Mouse (Mus musculus) ES-E14 (cell line): ENCODE measurements around the gene Shld2. TPM values are rescaled to one million over a fixed set of nuclear protein-coding genes. Genes with fewer than 3 reads are reported as not detected.

Experiments used
- DNase-seq: peaks from one replicate; pipeline ENCODE4 v3.0.0-alpha.2; 2013; ENCODE audit warnings: low read depth, low spot score
- H3K27ac ChIP-seq: 2 replicates; pipeline ENCODE4 v1.5.1; 2012; ENCODE audit warnings: low read depth, mild to moderate bottlenecking, low read length, moderate library complexity, mixed read lengths; ENCODE audit not compliant: poor library complexity, insufficient read depth, severe bottlenecking
- H3K36me3 ChIP-seq: 2 replicates; pipeline ENCODE4 v1.6.1; 2012; ENCODE audit warnings: mild to moderate bottlenecking, low read length, moderate library complexity, mixed read lengths; ENCODE audit not compliant: control insufficient read depth, poor library complexity, insufficient read depth, severe bottlenecking
- H3K4me1 ChIP-seq, 2 experiments: fragments of 150-350 bp in 1 of 2; sonication (generic) in 1 of 2; 2 replicates each; pipeline ENCODE4 v1.6.1; 2012; ENCODE audit warnings: low read length in 2 of 2, mild to moderate bottlenecking in 1 of 2, mixed read lengths in 1 of 2; ENCODE audit not compliant: control insufficient read depth in 2 of 2, insufficient read depth in 2 of 2, poor library complexity in 1 of 2
- H3K4me3 ChIP-seq, 2 experiments: fragments of 150-350 bp in 1 of 2; sonication (generic) in 1 of 2; 2 replicates each; pipeline ENCODE4 v1.5.1; 2012; ENCODE audit warnings: low read length in 2 of 2, low read depth in 1 of 2, mild to moderate bottlenecking in 1 of 2, mixed read lengths in 1 of 2; ENCODE audit not compliant: insufficient read depth in 1 of 2, poor library complexity in 1 of 2, severe bottlenecking in 1 of 2
- H3K9ac ChIP-seq: 2 replicates; pipeline ENCODE4 v1.6.1; 2012; ENCODE audit warnings: low read depth, mild to moderate bottlenecking, low read length, mixed read lengths; ENCODE audit not compliant: poor library complexity, insufficient read depth, severe bottlenecking
- H3K9me3 ChIP-seq: fragments of 150-350 bp; sonication (generic); 2 replicates; pipeline ENCODE4 v1.6.1; 2012; ENCODE audit warnings: low read depth, mild to moderate bottlenecking, low read length; ENCODE audit not compliant: control insufficient read depth, insufficient read depth
- CHD2 ChIP-seq: IDR thresholded peaks from 2 replicates; pipeline ENCODE4 v1.6.1; 2014; ENCODE audit warnings: mild to moderate bottlenecking, low read depth, low read length, inconsistent platforms
- HCFC1 ChIP-seq: IDR thresholded peaks from 2 replicates; pipeline ENCODE4 v1.6.1; 2012; ENCODE audit warnings: low read length, inconsistent platforms, borderline replicate concordance; ENCODE audit not compliant: insufficient read depth
- MAFK ChIP-seq: IDR thresholded peaks from 2 replicates; pipeline ENCODE4 v1.6.1; 2014; ENCODE audit warnings: mild to moderate bottlenecking, low read depth, low read length, inconsistent platforms; ENCODE audit not compliant: insufficient read depth
- ZC3H11A ChIP-seq: IDR thresholded peaks from 2 replicates; pipeline ENCODE4 v1.6.1; 2012; ENCODE audit warnings: low read depth, mild to moderate bottlenecking, inconsistent platforms, low read length, borderline replicate concordance
- ZNF384 ChIP-seq: IDR thresholded peaks from 2 replicates; pipeline ENCODE4 v1.6.1; 2012; ENCODE audit warnings: low read depth, low read length, inconsistent platforms
- in situ Hi-C, 2 experiments: fragments of 600-800 bp; cut with MboI; formaldehyde crosslinking; loops; one replicate each; pipeline ENCODE4 v1.15.1; 2025; ENCODE audit warnings: low sequenced_read_pairs in 2 of 2, inconsistent platforms in 1 of 2; ENCODE audit not compliant: unreplicated experiment in 2 of 2
- total RNA-seq: library from RNA; depleted of rRNA; stranded (reverse); fragments of 300-350 nt; gene quantifications from 2 replicates; pipeline ENCODE4 v1.2.3, GENCODE M21; 2012

Gene Shld2
- total RNA-seq, 1 experiment, result 10.8 TPM

DNA sequence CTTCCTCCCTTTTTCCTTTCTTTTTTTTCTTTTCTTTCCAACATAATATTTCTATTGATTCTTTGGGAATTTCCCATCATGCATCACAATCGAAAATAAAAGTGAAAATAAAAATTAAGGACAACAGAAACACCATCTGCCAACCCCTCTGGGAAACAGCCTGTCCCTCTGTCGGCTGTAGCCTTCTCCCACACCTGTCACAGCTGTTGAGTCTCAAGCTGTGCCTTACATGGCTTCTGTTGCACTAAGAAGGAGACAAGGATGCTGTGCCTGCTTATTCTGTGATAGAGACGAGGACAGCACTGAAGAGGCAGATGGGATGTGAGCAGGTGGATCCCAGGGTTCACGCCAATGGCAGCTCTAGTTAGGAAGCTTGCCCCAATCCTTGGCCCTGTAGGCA, 101.2 kb downstream of the Shld2 start:
- Histone ChIP-seq H3K4me1 (no peaks in the 10 kb centered on the region), H3K4me3 (no peak overlapping the region), H3K27ac (no peak overlapping the region), H3K36me3 (no peaks in the 10 kb centered on the region), H3K9ac (no peak overlapping the region), H3K9me3 (no peaks in the 10 kb centered on the region)
- in situ Hi-C loops, result no loop called here
- no peak for DNase-seq
- TF ChIP-seq ZC3H11A (no peak), ZNF384 (no peak), CHD2 (no peak), HCFC1 (no peak)

DNA sequence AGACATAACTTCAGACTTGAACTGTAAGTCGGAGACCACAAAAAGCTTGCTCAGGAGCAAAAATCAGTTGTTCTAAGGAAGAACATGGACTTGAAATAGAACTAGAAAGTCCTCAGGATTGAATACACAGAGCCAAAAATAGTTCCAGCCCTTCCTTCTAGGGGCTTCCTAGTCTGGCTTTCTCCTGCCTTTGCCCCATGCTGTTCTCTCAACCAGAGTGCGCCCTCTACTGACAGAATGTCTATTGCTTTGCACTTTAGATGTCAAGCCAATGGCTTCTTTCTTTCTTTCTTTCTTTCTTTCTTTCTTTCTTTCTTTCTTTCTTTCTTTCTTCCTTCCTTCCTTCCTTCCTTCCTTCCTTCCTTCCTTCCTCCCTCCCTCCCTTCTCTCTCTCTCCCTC, 101.6 kb downstream of the Shld2 start:
- in situ Hi-C loops, result no loop called here
- no peak overlapping the region for H3K9ac ChIP-seq
- H3K4me3 ChIP-seq, result no peak overlapping the region
- H3K36me3 ChIP-seq, result no peaks in the 10 kb centered on the region
- TF ChIP-seq CHD2 (no peak), ZC3H11A (0 out of 2 replicates have a peak, but pooled peaks have one; percentile 10)
- DNase-seq, result no peak
- H3K4me1 ChIP-seq, result no peaks in the 10 kb centered on the region
- H3K27ac ChIP-seq, result no peak overlapping the region
- H3K9me3 ChIP-seq, result no peaks in the 10 kb centered on the region

DNA sequence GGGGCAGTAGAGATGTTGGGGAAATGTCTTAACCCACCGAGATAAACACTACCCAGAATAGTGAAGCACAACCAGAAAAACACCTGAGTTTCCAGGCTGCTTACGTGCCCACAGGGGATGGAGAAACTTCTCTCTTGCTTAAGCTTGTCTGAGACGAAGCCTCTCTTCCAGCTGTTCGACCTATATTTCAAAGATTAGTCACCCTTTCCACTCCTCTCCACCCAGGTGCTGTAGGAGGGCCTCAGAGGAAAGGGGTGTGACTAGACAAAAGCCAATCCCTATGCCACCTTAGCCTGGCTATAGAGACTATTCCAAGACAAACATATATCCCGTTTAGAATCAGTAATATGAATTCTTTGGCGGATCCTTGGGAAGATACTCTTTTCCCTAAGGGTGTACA, 102.3 kb downstream of the Shld2 start:
- Histone ChIP-seq H3K27ac (no peak overlapping the region), H3K9ac (no peak overlapping the region), H3K9me3 (no peaks in the 10 kb centered on the region), H3K4me3 (no peak overlapping the region), H3K4me1 (no peaks in the 10 kb centered on the region), H3K36me3 (no peaks in the 10 kb centered on the region)
- no peak for DNase-seq
- in situ Hi-C loops, result no loop called here
- TF ChIP-seq MAFK (no peak), CHD2 (no peak), HCFC1 (no peak), ZC3H11A (no peak), ZNF384 (no peak)

DNA sequence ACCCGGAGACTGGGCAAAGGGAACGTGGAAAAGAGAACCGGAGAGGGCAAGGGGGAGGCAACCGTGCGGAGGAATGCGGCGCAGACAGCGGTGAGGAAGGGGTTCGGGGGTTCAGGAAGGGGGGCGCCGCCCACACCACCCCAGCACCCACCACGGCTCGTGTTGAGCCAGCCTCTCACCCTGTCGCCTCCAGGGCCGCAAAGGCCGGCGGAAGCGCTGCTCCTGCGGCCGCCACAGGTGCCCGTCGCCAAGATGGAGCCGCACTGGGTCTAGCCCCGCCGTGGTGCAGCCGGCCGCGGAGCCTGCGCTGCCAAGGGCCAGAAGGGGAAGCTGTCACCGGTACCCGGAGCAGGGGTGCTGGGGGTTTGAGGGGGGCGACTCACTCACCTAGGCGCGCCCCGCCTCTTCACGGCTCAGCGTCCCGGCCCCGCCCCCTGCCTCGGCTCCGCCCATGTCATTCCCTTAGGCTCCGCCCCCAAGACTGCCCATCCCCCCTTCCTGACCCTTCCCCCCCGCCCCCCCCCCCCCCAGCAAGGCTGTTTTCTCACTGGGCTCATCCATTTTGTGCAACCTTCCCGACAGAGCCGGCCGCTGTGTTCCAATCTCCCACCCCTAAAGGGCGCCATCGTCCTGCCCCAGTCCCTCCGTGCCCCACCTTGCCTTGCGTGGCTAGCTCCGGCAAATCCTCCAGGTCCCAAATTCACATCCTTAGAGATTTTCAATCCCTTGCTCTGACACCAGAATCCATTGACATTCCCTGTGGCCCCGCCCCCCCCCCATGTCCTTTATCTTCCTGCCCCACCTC, 108.9 kb downstream of the Shld2 start, which contains the start of gene Gprin2:
Gene Gprin2 (minus strand): TSS at position 423 of the 805 bp plus-strand sequence.
- in situ Hi-C loops, result no loop called here
- no peak for DNase-seq
- Histone ChIP-seq H3K27ac (no peak within 1 kb of the TSS), H3K9me3 (no peaks in the 10 kb centered on the region), H3K9ac (peak within 1 kb of the TSS; percentile 58), H3K4me1 (peaks cover 2 to 7% of the 10 kb centered on the region in 2 experiments; a peak in 2 of 4 replicates), H3K4me3 (peak within 1 kb of the TSS; percentile 82 to 92), H3K36me3 (no peaks in the 10 kb centered on the region)
- TF ChIP-seq HCFC1, result no peak

DNA sequence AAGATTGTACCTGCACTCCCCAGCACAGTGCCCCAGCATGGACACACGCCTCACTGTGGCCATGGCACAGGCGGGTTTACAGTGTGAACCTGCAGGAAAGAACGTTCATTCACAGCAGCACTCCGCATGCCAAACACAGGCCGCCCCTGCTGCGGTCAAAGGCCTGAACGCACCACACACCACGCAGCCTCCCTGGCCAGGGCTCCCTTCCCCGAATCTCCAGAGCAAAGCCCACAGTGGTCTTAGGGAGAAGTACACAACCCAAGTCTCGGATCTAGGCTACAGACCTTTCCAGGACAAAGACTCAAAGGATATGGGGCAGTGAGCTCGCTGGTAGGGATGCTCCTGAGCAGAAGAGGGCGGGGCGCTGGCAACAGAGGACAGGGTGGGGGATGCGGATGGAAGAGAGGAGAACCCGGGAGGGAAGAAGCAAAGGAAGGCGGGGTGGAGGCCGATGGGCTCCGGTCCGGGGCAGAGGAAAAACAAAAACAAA, 109.5 kb downstream of the Shld2 start:
- no peak for DNase-seq
- peak overlapping the region; percentile 58 for H3K9ac ChIP-seq
- peaks cover 2 to 7% of the 10 kb centered on the region in 2 experiments; a peak in 2 of 4 replicates for H3K4me1 ChIP-seq
- no peaks in the 10 kb centered on the region for H3K36me3 ChIP-seq
- peak overlapping the region; percentile 82 to 92 for H3K4me3 ChIP-seq
- H3K27ac ChIP-seq, result no peak overlapping the region
- H3K9me3 ChIP-seq, result no peaks in the 10 kb centered on the region
- TF ChIP-seq CHD2, result no peak
- in situ Hi-C loops, result no loop called here
